Mouse (Mus musculus): Measurements from ENCODE around the gene D630039A03Rik.
"Not testable (repeated sequence)": the region's sequence is repeated elsewhere in the genome, so short reads cannot be mapped to it uniquely, and the experiment has no call there.

Gene D630039A03Rik

DNA sequence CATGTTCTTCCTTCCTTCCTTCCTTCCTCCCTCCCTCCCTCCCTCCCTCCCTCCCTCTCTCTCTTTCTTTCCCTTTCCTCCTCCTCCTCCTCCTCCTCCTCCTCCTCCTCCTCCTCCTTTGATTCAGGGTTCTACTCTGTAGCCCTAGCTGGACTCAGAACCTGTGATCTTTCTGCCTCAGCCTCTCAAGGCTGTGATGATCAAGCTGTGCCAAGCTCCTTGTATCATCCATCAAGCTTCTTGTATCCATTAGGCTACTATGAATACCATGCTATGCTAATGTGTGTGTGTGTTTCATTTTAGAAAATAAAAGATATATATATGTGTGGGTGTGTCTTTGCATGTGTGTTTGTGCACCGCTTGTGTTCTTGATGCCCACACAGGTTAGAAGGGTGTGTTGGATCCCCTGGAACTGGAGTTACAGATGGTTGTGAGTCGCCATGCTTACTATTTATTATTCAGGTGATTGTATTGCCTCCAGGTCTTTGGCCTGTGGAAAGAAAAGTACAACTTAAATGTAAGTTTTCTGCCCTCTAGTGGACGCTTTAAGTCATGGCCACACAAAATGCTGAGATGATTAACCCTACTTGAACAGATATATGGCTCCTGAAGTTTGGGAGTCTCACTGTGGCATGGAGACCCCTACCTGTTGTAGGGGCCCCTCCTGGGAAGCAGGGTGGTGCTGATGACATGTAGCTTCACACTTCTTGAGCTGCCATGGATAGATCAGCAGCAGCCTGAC is 11.5 kb upstream of the D630039A03Rik start:
- no peak for DNase-seq (ENCODE audit: low spot score)

DNA sequence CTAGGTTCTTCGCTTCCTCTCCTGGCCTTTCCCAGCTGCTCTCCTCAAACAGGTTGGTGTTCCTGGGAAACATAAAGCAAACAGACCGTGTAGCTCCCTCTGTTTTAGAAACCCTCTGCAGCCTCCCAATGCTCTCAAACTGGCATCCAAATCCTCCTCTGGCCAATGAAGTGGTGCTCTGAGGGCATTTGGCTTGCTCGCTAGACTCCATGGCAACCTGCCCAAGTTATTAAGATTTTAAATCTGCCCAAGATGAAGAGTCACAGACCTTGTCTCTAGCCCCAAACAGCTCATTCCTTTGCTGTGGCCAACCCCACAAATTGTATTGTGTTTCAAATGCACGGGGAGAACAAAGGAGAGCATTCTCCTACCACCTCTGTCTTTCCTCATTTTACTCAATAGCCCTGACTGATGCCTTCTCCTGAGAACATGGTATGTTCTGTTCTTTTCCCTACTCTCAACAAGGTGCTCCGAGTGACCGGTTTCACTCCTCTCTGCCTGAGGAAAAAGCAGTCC is 8.5 kb upstream of the D630039A03Rik start:
- no peak for DNase-seq (ENCODE audit: low spot score)

DNA sequence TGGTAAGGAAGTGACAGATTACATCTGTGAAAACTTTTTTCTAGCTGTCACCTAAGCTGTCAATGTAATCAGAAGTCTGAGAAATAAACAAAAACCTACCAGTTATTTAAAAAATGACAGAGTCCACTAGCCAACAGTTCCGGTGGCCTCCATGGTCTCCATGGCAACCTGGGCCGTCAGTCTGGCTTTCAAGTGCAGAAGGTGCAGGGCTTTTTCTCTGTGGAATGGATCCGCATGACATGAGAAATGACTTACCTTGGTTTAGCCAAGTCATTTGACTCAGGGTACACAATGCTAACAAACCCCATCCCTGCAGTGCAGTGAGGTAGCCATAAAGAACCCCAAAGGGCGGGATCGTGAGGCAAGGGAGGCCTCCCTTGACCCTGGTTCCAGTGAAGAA is 6.1 kb upstream of the D630039A03Rik start:
- no peak for DNase-seq (ENCODE audit: low spot score)

DNA sequence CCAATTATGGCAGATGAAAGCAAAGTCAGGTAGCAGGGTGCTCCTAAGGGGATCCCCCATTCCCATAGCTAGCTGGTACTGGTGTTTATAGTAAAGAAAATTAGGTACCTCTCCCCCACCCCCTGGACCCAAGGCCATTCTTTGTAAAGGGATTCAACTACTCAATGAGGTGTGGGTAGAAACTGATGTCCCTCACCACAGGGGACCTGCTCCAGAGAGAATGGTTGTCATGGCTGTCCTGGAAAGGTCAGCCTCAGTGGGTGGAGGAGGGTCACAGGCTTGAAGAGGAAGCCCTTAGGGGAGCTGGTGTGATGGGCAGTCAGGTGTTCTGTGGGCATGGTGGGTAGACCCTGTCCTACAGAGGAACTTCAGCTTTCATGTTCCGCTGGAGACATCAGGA is 4.4 kb upstream of the D630039A03Rik start:
- no peak for DNase-seq (ENCODE audit: low spot score)

DNA sequence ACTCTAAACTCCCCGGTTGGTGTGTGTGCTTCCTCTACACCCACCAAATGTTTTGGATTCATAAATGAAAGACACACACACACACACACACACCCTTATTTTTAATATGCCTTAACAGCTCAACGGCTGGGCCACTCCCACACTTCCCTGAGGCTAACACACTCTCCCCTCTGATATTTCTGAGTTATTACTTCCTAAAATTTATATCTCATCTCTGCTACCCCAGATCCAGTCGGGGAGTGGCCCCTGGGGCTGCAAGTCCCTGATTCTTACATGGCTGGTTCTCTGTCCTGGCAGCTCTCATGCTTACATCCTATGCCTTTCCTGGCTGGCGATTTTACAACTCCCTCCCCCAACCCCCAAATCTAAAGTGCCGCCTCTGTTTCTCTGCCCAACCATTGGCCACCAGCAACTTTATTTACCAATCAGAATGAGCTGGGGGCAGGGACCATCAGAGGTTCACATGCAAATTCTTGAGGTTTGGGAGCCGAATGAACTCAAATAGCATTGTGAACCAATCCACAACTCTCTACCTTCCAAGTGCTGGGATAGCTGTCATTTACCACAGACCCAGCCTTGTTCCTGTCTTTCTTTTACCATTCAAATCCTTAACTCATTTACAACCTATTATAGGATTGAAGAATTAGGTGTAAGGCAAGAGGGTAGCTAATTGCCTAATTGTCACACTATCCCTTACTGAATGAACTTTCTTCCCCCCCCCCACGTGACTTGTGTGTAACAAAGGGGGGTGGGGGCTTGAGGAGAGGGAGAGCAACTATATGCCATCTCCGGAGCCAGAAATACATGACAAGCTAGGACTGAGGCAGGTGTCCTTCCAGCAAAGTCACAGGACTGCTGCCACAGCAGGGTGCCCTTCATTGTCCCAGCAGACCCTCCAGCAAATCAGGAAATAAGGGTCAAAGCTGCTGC is 3.7 kb upstream of the D630039A03Rik start:
- no peak for DNase-seq (ENCODE audit: low spot score)

DNA sequence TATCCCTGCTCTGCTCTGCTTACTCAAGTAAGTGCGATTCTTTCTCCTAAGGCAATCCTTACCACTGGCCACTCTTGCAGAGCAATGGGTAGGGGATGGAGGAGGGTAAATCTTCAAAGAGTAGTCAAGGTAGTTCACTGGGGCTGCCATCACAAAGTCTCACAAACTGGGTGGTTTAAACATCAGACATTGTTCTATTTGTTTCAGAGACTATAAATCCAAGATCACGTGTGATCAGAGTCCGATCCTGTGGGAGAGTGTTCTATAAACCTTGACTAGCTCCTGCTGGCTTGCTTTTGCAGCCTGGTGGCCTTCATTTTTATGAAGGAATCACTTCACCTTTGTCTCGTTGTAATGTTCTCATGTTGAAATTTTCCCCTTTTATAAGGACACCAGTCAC is 614 bp upstream of the D630039A03Rik start:
- no peak for DNase-seq (ENCODE audit: low spot score)

DNA sequence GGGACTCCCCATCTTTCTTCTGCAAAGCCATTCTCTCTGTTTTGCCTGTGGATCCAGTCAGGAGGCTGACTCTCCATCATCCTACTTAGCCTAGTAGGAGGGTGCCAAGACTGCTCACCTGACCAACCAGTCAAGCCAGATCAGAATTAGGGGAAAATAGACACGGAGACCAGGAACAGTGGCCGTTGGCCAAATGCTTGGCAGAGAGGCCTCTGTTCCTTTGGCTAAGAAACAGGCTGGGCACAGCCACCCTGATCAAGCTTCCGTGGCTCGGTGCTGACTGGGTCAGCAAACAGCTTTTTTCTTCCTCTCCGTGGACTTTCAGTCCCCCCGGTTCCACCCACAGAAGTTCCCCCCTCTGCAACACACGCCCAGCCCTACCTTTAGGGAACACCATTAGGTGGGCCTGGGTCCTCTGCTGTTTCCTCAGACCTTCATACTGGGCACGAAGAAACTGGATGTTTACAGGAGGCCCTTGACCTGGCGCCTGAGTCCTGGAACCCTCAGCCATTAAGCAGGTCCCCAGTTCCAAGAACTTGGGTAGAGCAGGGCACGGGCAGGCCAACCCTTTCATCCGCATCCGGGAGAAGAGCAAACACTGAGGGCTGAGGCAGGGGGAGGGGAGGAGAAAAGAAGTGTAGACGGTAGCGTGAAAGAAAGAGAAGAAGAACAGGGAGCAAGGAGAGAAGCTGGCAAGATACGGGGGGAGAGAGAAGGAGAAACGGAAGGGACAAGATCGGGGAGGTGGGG is 706 bp downstream of the D630039A03Rik start:
- DNase-seq (ENCODE audit: low spot score), result peak; percentile 47

DNA sequence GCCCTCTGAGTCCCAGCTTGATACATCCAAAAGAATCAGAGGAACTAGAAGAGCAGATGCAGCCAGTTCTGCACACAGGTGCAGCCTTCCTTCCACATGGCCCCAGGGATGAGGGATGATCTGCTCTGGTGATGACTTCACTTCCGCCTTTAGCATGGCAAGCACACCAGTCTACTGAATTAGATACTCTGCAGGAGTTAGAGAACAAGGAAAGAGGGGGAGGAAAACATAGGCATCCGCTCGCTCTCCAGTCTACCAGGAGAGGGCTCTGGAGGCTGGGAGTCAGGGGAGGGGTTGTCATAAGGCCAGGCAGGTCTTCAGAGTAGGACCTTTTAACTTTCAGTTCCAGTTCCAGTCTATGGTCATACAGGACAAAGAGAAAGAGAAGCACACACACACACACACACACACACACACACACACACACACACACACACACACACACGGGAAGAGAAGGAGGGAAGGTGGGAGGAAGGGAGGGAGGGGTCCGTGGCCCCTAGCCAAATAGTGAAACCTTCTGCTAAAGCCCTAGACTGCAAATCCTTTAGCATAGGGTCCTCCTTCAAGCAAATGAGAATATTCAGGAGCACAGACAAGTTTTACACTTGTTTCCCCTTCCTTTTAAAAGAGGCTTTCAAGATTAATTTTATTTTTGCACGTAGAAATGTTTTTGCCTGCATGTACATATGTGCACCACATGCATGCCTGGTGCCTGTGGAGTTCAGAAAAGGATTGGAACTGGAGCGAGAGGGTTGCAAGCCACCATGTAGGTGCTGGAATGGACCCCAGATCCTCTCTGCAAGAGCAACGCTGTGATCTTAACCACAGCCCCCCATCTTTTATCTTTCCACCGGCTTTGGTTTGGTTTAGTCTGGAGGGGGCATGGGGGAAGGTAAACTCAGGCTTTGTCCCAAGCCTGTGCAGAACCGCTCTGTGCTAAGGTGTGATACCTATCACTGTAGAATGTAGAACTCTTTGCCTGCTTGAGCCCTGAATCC is 1.6 kb downstream of the D630039A03Rik start:
- no peak for DNase-seq (ENCODE audit: low spot score)

DNA sequence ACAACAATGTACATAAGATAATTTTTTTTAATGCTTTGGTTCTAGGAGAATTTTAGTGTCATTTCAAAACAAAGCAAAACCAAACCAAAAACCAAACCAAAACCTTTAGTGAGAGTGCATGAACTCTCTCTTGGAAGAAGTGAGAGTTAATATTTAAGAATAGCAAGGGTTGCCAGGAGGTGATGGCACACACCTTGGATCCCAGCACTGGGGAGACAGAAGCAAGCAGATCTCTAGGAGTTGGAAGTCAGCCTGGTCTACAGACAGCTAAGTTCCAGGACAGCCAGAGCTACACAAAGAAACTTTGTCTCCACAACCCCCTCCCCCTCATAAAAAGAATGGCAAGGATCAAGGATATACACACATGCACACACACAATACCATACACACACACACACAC is 3.1 kb downstream of the D630039A03Rik start:
- DNase-seq (ENCODE audit: low spot score), result no peak

DNA sequence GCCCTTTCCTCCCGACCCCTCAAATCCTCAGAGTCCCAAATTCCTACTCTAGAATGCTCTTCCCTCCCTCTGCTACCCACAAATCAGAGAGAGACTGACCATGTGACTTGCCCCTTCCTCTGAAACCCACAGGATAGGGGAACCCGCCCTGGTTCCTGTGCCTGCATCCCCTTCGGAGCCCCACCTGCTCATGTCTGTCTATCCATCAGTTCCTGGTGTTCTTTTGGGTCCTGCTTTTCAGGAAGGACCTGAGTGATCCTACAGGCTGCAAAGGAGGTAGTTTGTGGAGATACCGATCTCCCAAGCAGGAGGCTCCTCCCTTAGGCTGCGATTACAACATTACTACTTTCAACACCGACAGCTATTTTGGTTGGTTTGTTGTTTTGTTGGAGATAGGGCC is 7.2 kb downstream of the D630039A03Rik start:
- no peak for DNase-seq (ENCODE audit: low spot score)

DNA sequence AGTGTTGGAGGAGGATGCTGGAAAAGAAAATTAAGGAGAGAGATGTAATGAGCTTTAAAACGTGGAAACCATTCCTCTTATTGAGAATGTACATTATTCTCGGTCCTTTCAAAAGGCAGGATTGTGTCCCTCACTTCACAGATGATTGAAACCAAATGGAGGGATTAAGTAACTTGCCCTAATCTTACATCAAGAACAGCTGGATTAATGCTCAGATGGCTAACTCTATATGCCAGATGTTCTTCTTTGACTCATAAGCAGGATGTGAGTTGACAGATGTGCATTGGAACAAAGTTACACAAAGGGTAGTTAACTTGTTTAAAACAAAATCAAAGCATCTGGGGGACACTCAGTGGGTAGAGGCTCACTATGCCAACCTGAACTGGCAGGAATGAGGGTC is 9.4 kb downstream of the D630039A03Rik start:
- DNase-seq (ENCODE audit: low spot score), result no peak

DNA sequence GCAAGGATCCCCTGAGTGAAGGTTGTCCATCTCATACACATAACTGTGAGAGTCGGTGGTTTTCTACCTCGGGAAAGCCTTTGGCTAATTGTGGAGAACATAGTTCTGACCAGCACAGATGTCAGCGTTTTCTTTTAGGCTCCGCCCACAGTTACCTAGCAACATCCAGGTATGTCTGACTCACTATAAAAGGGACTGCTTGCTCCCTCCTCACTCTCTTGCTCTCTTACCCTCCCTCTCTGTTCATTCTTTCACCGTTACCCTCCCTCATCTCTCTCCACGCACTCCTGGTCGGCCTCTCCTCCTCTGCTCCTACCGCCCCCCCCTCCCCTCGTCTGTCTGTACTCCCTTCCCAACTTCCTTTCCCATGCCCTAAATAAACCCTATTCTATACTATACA is 11.5 kb downstream of the D630039A03Rik start:
- DNase-seq (ENCODE audit: low spot score), result no peak

DNA sequence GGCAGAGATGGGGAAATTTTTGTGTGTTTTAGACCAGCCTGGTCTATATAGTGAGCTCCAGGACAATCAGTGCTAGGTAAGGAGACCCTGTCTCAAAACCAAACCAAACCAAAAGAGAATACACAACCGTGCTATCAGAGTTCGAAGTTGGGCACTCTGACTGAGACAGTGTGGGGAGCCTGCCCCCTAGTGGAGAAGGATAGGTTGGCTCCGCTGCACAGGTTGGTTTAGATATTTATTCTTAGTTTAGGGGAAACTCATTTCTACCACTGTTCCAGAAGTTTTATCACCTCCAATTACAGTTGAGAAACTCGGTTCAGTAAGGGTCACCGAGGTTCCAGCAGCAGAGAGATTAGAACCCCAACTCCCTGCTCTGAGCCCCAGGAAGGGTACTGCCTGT is 11.9 kb downstream of the D630039A03Rik start:
- DNase-seq (ENCODE audit: low spot score), result peak; percentile 51

DNA sequence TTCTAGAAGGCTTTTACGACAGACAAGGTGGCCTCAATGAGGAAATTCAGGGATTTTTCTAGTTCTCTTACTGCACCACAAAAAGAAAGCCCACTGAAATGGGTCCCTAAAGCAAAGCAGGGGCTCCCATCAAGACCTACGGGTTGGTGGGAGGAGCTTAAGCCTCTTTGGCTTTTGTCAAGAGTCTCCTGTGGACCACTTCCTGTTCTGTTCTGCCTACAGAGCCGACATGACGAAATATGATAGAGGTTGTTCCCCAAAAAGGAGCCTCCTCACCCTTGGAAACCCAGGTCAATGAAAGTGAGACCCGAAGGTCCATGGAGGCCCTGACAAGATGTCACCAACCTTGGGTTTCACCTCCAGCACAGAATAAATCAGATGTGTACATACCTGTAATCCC is 13.5 kb downstream of the D630039A03Rik start:
- DNase-seq (ENCODE audit: low spot score), result no peak

DNA sequence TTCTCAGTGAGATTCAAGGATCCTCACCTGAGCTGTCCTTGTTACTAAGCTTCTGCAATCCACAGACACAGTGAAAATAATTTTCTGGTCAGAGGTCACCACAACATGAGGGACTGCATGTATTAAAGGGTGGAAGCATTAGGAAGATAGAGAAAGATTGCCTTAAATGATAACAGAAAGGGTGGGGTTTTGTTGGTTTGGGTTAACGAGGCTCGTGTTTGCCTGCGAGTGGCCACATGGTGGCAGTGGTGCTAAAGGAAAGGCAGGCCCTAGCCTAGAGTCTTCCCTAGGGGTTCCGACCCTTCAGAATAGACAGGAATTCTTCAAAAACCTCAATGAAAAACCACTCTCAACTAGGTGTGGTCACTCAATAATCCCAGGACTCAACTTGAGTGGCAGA is 14.9 kb downstream of the D630039A03Rik start:
- DNase-seq (ENCODE audit: low spot score), result peak; percentile 33

DNA sequence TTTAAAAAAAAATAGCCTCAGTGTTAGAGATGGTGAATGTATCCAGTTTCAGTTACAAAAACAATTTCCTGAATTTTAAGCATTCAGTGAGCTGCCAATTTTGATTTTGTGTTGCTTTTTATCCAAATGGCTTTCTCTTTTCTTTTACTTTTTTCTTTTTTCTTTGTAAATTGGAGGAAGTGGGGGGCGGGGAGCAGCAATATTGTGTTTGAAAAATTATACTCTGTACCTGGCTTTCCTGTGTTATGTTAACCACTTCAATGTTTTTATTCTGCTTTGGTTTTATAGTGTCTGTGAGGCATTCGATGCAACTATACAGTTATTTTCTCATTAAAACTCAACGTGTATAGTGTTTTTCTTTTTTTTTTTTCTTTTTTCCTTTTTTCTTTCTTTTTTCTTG is 19.5 kb downstream of the D630039A03Rik start:
- no peak for DNase-seq (ENCODE audit: low spot score)

DNA sequence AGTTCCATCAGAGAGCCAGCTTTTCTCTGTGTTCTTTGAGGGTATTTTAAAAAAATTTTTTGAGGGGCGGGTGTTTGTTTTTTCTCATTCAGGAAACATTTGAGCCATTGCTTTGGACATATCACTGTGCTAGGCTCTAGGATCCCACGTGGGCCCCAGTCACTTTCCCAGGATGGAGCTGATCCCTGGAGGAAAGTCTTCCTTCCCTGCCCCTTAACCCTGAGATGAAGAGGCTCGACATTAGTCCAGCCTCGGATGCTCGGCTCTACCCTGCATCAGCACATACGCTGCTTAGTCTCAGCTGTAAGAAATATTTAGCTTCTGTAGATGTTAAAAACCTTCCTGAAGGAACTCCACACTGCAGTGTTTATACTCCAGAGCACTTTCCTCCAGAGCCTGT is 20.2 kb downstream of the D630039A03Rik start:
- no peak for DNase-seq (ENCODE audit: low spot score)

DNA sequence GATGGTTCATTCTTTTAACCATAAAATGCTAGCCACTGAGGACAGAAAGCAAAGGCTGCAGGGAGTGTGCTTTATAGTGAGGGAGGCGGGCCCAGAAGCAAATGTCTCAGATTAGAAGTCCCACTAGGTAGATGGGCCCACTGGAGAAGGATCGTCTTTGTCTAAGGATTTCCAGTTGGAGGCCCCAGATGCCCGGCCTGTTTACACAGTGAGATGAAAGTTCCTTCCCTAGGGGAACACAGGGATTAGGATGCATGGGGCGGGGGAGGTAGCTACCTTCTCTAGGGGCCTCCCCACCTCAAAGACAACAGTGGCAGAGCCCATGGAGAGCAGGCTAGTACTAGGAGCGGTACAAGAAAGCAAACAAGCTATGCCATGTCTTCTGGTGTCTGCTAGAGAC is 21.0 kb downstream of the D630039A03Rik start:
- no peak for DNase-seq (ENCODE audit: low spot score)

DNA sequence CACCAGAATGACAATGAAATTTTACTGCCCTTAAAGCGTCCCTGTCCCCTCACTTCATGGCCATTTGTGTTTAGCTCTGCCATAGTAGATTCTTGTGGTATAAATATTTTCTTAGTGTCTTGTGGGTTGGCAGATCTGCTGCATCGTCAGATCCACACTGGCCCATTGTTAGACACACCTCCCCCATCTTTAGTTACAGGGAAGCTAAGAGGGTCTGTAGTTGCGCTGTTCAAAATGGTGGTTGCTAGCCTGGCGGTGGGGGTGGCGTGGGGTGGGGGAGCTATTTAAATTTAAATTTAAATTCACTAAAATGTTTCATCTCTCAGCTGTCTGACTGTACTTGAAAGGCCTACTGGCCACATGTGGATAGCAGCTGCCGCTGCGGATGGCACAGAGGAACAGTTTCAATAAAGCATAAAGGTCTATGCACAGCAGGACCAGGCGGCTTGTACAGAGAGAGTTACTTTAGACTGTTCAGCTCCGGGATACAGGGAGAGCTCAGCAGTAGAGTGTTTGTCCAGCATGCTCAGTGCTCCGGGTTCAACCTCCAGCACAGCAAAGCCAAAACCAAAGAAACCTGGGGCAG is 24.0 kb downstream of the D630039A03Rik start:
- DNase-seq (ENCODE audit: low spot score), result no peak

DNA sequence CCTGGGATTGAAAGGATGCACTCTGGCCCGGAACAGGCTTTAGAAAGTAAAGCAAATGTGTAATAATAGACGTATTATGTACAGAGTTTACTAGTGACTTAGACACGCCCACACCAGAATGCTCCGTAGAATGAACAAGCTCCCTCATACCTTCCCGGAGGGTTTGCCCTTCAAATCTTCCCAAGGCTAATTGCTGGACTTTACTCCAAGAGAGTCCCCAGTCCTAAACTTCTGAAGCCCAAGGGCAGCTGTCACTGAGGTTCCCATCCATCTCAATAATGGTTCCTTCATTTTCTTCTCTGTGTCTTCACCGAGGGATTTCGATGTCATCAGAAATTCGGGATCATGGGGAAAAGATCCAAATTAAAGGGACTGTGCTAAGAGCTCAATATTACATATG is 26.3 kb downstream of the D630039A03Rik start:
- DNase-seq (ENCODE audit: low spot score), result no peak

DNA sequence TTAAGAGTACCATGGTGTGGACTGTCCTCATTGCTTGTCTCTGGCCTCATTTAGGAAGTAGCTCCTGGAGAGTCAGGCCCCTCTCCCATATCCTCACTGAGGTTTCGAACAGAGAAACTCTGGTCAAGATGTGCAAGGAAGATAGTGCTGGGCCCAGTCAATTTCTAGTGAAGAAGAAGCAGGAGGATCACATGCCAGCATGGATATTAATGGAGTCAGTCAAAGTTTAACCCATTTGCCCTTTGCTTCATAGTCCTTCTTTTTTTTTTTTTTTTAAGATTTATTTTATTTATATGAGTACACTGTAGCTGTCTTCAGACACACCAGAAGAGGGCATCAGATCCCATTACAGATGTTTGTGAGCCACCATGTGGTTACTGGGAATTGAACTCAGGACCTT is 27.1 kb downstream of the D630039A03Rik start:
- DNase-seq (ENCODE audit: low spot score), result not testable (repeated sequence)

All from ovary, postnatal 14 days (tissue).